Mouse (Mus musculus): ENCODE results near the gene Ubl3. TPM values are rescaled to one million over a fixed set of nuclear protein-coding genes. Genes with fewer than 3 reads are reported as not detected.

Ubl3 gene
- total RNA-seq, 2 experiments from 2014 or later = 221 to 227 TPM

DNA sequence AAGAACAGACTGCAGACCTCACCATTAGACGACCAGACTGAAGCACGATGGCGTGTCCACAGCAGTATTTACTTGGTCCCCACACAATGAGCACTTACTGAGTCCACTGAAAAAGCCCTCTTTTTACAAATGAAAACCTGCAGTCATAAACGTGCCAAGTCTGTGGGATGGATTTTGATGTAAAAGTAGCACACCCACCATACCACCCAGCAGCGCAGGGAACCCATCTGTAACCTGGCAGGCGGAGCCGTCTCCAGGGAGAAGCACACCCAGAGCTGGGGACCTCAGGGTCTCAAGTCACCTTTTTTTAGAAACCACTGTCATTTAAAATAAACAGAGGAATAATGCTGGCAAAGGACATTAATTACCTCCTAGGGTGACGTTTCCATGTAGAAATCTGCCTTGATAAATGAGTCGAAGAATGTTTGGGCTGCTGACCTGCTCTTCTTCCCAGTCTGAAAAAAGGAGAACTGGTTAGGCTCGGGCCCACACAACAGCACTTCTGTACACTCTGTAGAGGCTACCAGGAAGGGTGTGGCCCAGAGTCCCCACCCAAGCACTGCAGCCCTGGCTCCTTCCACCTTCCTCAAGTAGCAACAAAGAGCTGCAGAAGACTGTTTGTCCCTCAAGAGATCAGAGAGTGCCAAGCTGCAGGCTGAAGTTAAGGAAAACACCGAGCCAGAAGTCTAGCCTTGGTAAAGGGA is 43.5 kb downstream of the Ubl3 start:
- Histone ChIP-seq H3K4me3 (no peak overlapping the region), H3K27ac (peak overlapping the region; percentile 59)
- TF ChIP-seq CTCF (conservative IDR thresholded peaks at IDR 0.05) = no peak
- DNase-seq (ENCODE audit: low spot score in 2 of 2) = no peak

- no peak for TF ChIP-seq CTCF (conservative IDR thresholded peaks at IDR 0.05)
- H3K4me3 ChIP-seq = no peak overlapping the region
- DNase-seq (ENCODE audit: low spot score in 2 of 2) = no peak
- H3K27ac ChIP-seq = no peak overlapping the region
Measured at GRCm38 (mm10) chr5:148505381-148505780, 47.2 kb downstream of the Ubl3 start.

DNA sequence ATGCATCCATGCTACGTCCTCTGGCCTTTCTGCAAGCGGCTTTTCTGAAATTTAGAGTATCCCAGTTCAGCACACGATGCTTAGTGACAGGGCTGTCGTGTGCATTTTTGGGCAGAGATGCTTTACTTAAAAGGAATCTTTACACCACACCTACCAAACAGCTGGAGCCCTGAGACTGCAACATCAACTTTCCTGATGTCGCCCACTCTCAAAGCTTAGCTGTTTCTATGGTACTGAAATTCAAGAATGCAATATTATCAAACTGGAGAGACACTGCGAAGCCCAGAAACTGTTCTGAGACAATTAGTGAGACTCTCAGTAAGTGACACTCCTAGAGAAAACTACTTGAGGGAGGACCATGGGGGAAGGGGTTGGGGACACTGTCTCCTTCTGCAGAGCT is 50.4 kb downstream of the Ubl3 start:
- no peak for TF ChIP-seq CTCF (conservative IDR thresholded peaks at IDR 0.05)
- H3K27ac ChIP-seq = no peak overlapping the region
- H3K4me3 ChIP-seq = no peak overlapping the region
- DNase-seq (ENCODE audit: low spot score in 2 of 2) = no peak

GRCm38 (mm10) chr5:148501228-148501957 is 51.2 kb downstream of the Ubl3 start:
- no peak overlapping the region for H3K4me3 ChIP-seq
- H3K27ac ChIP-seq = no peak overlapping the region
- no peak for TF ChIP-seq CTCF (conservative IDR thresholded peaks at IDR 0.05)
- DNase-seq (ENCODE audit: low spot score in 2 of 2) = no peak

DNA sequence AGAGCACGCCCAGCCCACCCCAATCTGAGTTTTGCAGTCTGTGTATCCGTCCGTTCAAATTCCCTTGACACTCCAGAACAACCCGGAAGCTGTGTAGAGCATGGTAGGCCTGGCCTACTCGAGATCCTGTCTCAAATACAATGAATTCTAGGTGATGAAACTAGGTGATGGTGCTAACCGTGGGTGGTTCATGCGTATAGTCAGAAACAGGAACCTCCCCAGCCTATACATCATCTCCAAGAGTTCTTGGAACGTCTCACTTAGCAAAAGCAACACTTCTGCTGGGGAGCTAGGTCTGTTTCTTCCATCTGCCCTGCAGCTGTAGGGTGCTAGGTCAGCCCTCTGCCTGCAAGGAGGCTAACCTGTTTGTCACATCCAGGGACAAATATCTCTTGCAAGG is 52.1 kb downstream of the Ubl3 start:
- no peak overlapping the region for H3K4me3 ChIP-seq
- TF ChIP-seq CTCF (conservative IDR thresholded peaks at IDR 0.05) = no peak
- peak overlapping the region; percentile 21; the same call in 1 of the 2 replicates for H3K27ac ChIP-seq
- no peak for DNase-seq (ENCODE audit: low spot score in 2 of 2)

- no peak for DNase-seq (ENCODE audit: low spot score in 2 of 2)
- H3K27ac ChIP-seq = peak overlapping the region; percentile 21; the same call in 1 of the 2 replicates
- no peak for TF ChIP-seq CTCF (conservative IDR thresholded peaks at IDR 0.05)
Measured at GRCm38 (mm10) chr5:148499616-148500015, 53.0 kb downstream of the Ubl3 start.

GRCm38 (mm10) chr5:148495991-148496390 is 56.6 kb downstream of the Ubl3 start:
- Histone ChIP-seq H3K4me3 (no peak overlapping the region), H3K27ac (no peak overlapping the region)
- no peak for TF ChIP-seq CTCF (conservative IDR thresholded peaks at IDR 0.05)
- DNase-seq (ENCODE audit: low spot score in 2 of 2) = no peak

More at GRCm38 (mm10) chr5:148499616-148500015, 53.0 kb downstream of the Ubl3 start:
- no peak overlapping the region for H3K4me3 ChIP-seq

- no peak for DNase-seq (ENCODE audit: low spot score in 2 of 2)
- H3K4me3 ChIP-seq = no peak overlapping the region
- no peak overlapping the region for H3K27ac ChIP-seq
- TF ChIP-seq CTCF (conservative IDR thresholded peaks at IDR 0.05) = no peak
Measured at GRCm38 (mm10) chr5:148495173-148495572, 57.4 kb downstream of the Ubl3 start.

DNA sequence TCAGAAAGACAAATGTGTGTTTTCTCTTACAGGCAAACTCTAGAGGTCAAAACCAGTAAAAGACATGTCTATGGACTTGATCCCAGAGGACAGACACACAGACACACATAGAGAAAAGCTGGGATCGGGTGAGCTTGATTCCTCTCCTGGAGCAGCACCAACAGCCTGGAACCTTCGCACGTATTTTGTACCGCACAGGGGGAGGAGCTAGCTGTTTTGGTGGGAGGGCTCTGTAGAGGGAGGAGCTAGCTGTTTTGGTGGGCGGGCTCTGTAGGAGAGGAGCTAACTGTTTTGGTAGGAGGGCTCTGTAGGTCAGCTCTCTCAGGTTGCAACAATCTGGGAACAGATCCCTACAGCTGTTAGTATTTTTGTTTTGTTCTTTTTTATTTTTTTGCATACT is 58.3 kb downstream of the Ubl3 start:
- TF ChIP-seq CTCF (conservative IDR thresholded peaks at IDR 0.05) = no peak

DNA sequence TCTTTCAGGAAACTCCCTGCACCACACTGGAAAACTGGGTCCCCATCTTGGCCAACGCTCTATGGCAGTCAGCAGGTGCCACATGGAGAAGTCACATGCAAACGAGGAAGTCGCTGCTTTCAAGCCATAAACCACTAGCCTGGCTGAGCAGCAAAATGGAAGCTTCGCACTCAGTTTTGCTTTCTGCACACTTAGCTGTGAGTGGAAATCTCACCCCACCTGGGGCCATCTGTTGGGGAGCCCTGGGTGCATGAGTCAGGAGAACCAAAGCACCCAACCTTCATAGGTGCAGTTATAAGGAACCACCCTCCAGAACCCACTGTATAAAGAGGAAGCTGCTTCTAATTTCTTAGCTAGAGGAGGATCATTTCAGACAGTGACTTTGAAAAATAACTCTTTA is 59.6 kb downstream of the Ubl3 start:
- Histone ChIP-seq H3K27ac (no peak overlapping the region), H3K4me3 (no peak overlapping the region)
- no peak for TF ChIP-seq CTCF (conservative IDR thresholded peaks at IDR 0.05)
- DNase-seq (ENCODE audit: low spot score in 2 of 2) = no peak

More for the DNA sequence above, 58.3 kb downstream of the Ubl3 start:
- H3K4me3 ChIP-seq = no peak overlapping the region
- H3K27ac ChIP-seq = no peak overlapping the region
- no peak for DNase-seq (ENCODE audit: low spot score in 2 of 2)

DNA sequence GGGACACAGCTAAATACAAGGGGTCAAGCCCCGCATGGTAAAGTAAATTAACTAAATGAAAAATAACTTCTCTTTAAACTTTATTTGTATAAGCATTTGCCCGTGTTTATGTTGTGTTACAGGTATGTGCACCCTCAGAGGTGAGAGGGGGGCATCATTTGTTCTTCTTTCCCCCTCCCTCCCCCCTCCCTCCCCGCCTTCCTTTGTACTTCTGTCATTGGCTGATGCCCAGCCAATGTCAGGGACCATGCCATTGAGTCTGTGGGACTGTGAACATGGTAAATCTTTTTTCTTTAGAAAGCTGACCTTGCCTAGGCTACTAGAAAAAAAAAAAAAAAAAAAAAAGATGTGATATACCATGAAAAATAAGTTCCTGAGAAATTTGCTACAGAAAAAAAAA is 62.2 kb downstream of the Ubl3 start:
- Histone ChIP-seq H3K4me3 (peak overlapping the region; percentile 36), H3K27ac (no peak overlapping the region)
- no peak for TF ChIP-seq CTCF (conservative IDR thresholded peaks at IDR 0.05)
- DNase-seq (ENCODE audit: low spot score in 2 of 2) = no peak

- peak overlapping the region; percentile 36 for H3K4me3 ChIP-seq
- DNase-seq (ENCODE audit: low spot score in 2 of 2) = peak in 1 of 2 experiments; percentile 36
- peak overlapping the region; percentile 51; the same call in 1 of the 2 replicates for H3K27ac ChIP-seq
- TF ChIP-seq CTCF (conservative IDR thresholded peaks at IDR 0.05) = no peak
Measured at GRCm38 (mm10) chr5:148489724-148490193, 62.8 kb downstream of the Ubl3 start.

- H3K4me3 ChIP-seq = peak overlapping the region; percentile 36
- no peak for TF ChIP-seq CTCF (conservative IDR thresholded peaks at IDR 0.05)
- no peak for DNase-seq (ENCODE audit: low spot score in 2 of 2)
- peak overlapping the region; percentile 59; the same call in 1 of the 2 replicates for H3K27ac ChIP-seq
Measured at GRCm38 (mm10) chr5:148488891-148489723, 63.5 kb downstream of the Ubl3 start.
